Mouse (Mus musculus) limb, embryonic 14.5 days (tissue): Measurements from ENCODE around the gene Tspan32. TPM values are rescaled to one million over a fixed set of nuclear protein-coding genes. Genes with fewer than 3 reads are reported as not detected.

ENCODE experiments used
- ATAC-seq: fragments of 200-750 bp; cut with Nextera tagmentation; 2 replicates; pipeline ENCODE4 v1.8.0; 2017; ENCODE audit warnings: low read depth, moderate number of reproducible peaks, moderate TSS enrichment; ENCODE audit not compliant: low FRiP score
- DNase-seq: peaks from one replicate; pipeline ENCODE4 v3.0.0-alpha.2; 2015; ENCODE audit warnings: low spot score
- H3K27ac ChIP-seq: fragments of 300-500 bp; sonication (generic); replicated peaks from 2 replicates; pipeline ENCODE4 v1.5.1; 2014; ENCODE audit warnings: low read depth, mild to moderate bottlenecking, low read length, moderate library complexity, mixed read lengths
- H3K27me3 ChIP-seq: fragments of 300-500 bp; sonication (generic); 2 replicates; pipeline ENCODE4 v1.6.1; 2014; ENCODE audit warnings: low read length, mixed read lengths; ENCODE audit not compliant: control insufficient read depth, insufficient read depth
- H3K36me3 ChIP-seq: fragments of 300-500 bp; sonication (generic); 2 replicates; pipeline ENCODE4 v1.6.1; 2014; ENCODE audit warnings: mild to moderate bottlenecking, low read length, moderate library complexity, mixed read lengths; ENCODE audit not compliant: control insufficient read depth, insufficient read depth
- H3K4me1 ChIP-seq: fragments of 300-500 bp; sonication (generic); 2 replicates; pipeline ENCODE4 v1.6.1; 2014; ENCODE audit warnings: antibody characterized with exemption, low read length, mixed read lengths; ENCODE audit not compliant: control insufficient read depth, insufficient read depth
- H3K4me2 ChIP-seq: fragments of 300-500 bp; sonication (generic); replicated peaks from 2 replicates; pipeline ENCODE4 v1.6.1; 2014; ENCODE audit warnings: low read depth, mild to moderate bottlenecking, low read length, moderate library complexity; ENCODE audit not compliant: severe bottlenecking
- H3K4me3 ChIP-seq: fragments of 300-500 bp; sonication (generic); replicated peaks from 2 replicates; pipeline ENCODE4 v1.5.1; 2014; ENCODE audit warnings: low read length
- H3K9ac ChIP-seq: fragments of 300-500 bp; sonication (generic); 2 replicates; pipeline ENCODE4 v1.6.1; 2014; ENCODE audit warnings: mild to moderate bottlenecking, low read depth, low read length, moderate library complexity; ENCODE audit not compliant: severe bottlenecking
- H3K9me3 ChIP-seq: fragments of 300-500 bp; sonication (generic); 2 replicates; pipeline ENCODE4 v1.6.1; 2016; ENCODE audit warnings: low read length; ENCODE audit not compliant: control insufficient read depth
- POLR2A ChIP-seq: fragments of 200-500 bp; IDR thresholded peaks from 2 replicates; pipeline ENCODE4 v1.8.0; 2012; ENCODE audit warnings: inconsistent platforms, mild to moderate bottlenecking, moderate library complexity, borderline replicate concordance; ENCODE audit not compliant: insufficient read depth, insufficient read length; ENCODE audit errors: extremely low read depth
- WGBS: fragments of 180-500 bp; shearing (Covaris S2); extraction: QIAGEN DNeasy Blood & Tissue Kit; methylation state at CpG from one replicate; pipeline ENCODE4 v1.1.7; 2014; 5-methylcytosine and 5-hydroxymethylcytosine counted together
- polyA plus RNA-seq, 2 experiments: library from polyadenylated mRNA; depleted of rRNA in 1 of 2; stranded (reverse) in 1 of 2; unstranded in 1 of 2; fragments of >200 nt; fragmentation: Nextera tagmentation in 1 of 2; extraction: Ambion mirVana in 1 of 2; gene quantifications; 2 replicates each; pipeline versions ENCODE4 v1.2.1 to v1.2.3; 2012 to 2014

Gene Tspan32
- polyA plus RNA-seq, 2 experiments = 5.5 to 6.0 TPM

- Histone ChIP-seq H3K9me3 (no peaks in the 10 kb centered on the region), H3K4me3 (no peak overlapping the region), H3K27me3 (no peaks in the 10 kb centered on the region), H3K36me3 (no peaks in the 10 kb centered on the region), H3K27ac (no peak overlapping the region), H3K4me1 (peaks cover 28% of the 10 kb centered on the region), H3K9ac (no peak overlapping the region), H3K4me2 (no peak overlapping the region)
- DNase-seq (no peak), ATAC-seq (no peak)
- WGBS = 76% methylated on average over 8 of the region's 8 CpGs
- no peak for TF ChIP-seq POLR2A
These were observed 8.8 kb downstream of the Tspan32 start for GRCm38 (mm10) chr7:143013420-143014178.

GRCm38 (mm10) chr7:143014862-143015659, 10.2 kb downstream of the Tspan32 start:
- no peak overlapping the region for H3K27ac ChIP-seq
- ATAC-seq = no peak
- no peak overlapping the region for H3K9ac ChIP-seq
- no peak overlapping the region for H3K4me2 ChIP-seq
- WGBS = 85% methylated on average over 7 of the region's 7 CpGs
- no peaks in the 10 kb centered on the region for H3K9me3 ChIP-seq
- no peak for TF ChIP-seq POLR2A
- no peaks in the 10 kb centered on the region for H3K36me3 ChIP-seq
- no peak for DNase-seq
- no peak overlapping the region for H3K4me3 ChIP-seq
- H3K4me1 ChIP-seq = peaks cover 17% of the 10 kb centered on the region
- H3K27me3 ChIP-seq = no peaks in the 10 kb centered on the region

- H3K4me1 ChIP-seq = peaks cover 14% of the 10 kb centered on the region
- TF ChIP-seq POLR2A = no peak
- H3K4me2 ChIP-seq = no peak overlapping the region
- H3K27ac ChIP-seq = peak overlapping the region; percentile 38; the same call in 1 of the 2 replicates
- 31% methylated on average over 1 of the region's 1 CpGs for WGBS
- no peaks in the 10 kb centered on the region for H3K27me3 ChIP-seq
- H3K4me3 ChIP-seq = no peak overlapping the region
- peak; percentile 48; the same call in 1 of the 2 replicates for ATAC-seq
- peak; percentile 38 for DNase-seq
- H3K36me3 ChIP-seq = no peaks in the 10 kb centered on the region
- no peaks in the 10 kb centered on the region for H3K9me3 ChIP-seq
- no peak overlapping the region for H3K9ac ChIP-seq
These were observed 11.0 kb downstream of the Tspan32 start for GRCm38 (mm10) chr7:143015755-143016423.

GRCm38 (mm10) chr7:143016424-143017142, 11.7 kb downstream of the Tspan32 start:
- Histone ChIP-seq H3K9me3 (no peaks in the 10 kb centered on the region), H3K4me1 (peaks cover 14% of the 10 kb centered on the region), H3K4me2 (no peak overlapping the region), H3K36me3 (no peaks in the 10 kb centered on the region), H3K4me3 (no peak overlapping the region), H3K27me3 (no peaks in the 10 kb centered on the region), H3K9ac (no peak overlapping the region), H3K27ac (peak overlapping the region; percentile 38; the same call in 1 of the 2 replicates)
- ATAC-seq (no peak), DNase-seq (no peak)
- no peak for TF ChIP-seq POLR2A
- 68% methylated on average over 9 of the region's 9 CpGs for WGBS

- Histone ChIP-seq H3K36me3 (no peaks in the 10 kb centered on the region), H3K4me2 (no peak overlapping the region), H3K27ac (no peak overlapping the region), H3K9ac (no peak overlapping the region), H3K9me3 (no peaks in the 10 kb centered on the region), H3K4me1 (peaks cover 14% of the 10 kb centered on the region), H3K4me3 (no peak overlapping the region), H3K27me3 (no peaks in the 10 kb centered on the region)
- ATAC-seq = no peak
- no peak for DNase-seq
- 83% methylated on average over 3 of the region's 4 CpGs for WGBS
- TF ChIP-seq POLR2A = no peak
These were observed 12.3 kb downstream of the Tspan32 start for GRCm38 (mm10) chr7:143017181-143017580.
